Mouse (Mus musculus): ENCODE measurements around the gene Sox14.

Gene Sox14

DNA sequence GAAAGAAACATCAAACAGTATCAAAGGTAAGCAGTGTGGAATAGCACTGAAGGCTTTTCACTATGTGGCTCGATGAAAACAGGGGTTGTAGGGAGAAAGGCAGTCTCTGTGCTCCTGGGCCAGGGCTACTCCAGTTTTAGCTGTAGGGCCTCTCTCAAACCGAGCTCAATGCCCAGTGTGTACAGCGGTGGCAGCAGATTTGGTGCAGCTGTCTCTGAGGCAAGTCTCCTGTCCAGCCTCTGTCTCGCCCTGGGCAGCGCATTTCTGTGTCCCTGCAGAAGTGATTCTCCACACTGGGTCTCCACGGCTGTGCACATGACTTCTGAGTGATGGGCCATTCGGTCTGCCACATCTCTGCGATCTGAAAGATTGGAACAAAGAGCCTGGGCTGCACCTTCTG is 27.6 kb downstream of the Sox14 start:
- no peak for DNase-seq (ENCODE audit: low spot score in 2 of 2)

DNA sequence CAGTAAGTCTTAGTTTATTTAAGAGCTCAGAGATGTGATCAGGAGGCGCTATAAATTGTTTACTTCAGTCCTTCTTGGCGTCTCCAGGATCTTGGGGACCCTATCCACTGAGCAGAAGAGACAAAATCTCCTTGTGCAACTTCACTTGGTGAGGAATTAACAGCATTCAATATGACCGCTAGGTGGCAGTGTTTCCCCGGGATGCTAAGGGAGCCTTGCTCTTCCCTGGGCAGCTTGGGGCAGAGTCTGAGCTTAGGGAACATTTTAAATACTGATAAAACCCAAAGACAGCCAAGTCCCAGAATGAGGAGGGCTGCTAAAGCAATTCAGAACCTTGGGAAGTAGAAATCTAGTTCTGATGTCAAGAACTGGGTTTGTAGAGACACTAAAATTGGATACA is 29.1 kb downstream of the Sox14 start:
- DNase-seq (ENCODE audit: low spot score in 2 of 2) = peak; percentile 17 to 47

- no peak for DNase-seq (ENCODE audit: low spot score in 2 of 2)
Measured at GRCm38 (mm10) chr9:99839367-99839766, 36.6 kb downstream of the Sox14 start.

DNA sequence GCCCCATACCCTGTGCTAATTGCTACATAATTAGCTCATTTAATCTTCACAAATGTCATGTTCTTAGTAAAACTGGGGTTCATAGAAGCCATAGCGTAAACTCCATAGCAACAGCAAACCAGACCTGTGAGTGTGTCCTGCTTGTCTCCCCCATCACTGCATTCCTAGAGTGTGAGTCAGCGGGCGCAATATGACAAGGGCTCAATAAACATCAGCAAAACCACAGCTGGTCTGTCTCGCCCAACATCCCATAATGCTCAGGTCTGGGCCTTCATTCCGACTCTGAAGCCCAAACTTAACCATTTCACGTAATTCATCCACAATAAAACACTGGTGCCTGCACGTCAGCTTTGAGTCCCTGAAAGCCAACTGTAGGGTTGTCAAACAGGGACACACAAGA is 37.1 kb downstream of the Sox14 start:
- no peak for DNase-seq (ENCODE audit: low spot score in 2 of 2)

GRCm38 (mm10) chr9:99836707-99837106 is 39.3 kb downstream of the Sox14 start:
- DNase-seq (ENCODE audit: low spot score in 2 of 2) = peak; percentile 39 to 61

- DNase-seq (ENCODE audit: low spot score in 2 of 2) = peak; percentile 3 to 5
Measured at GRCm38 (mm10) chr9:99835624-99836430, 40.1 kb downstream of the Sox14 start.

All from right cerebral cortex, postnatal 36 days (tissue).